8 mouse cellular contexts compared by ENCODE assay signal in genomic region chr10:82858691-82859532, GRCm38 (mm10). TPM values are rescaled to one million over a fixed set of nuclear protein-coding genes. Genes with fewer than 3 reads are reported as not detected.
A peak's percentile ranks its signal among the peaks of the same experiment; 100 is the strongest.
DNase-seq lines count a peak whose midpoint lies in the region; ATAC-seq and TF ChIP-seq lines count a peak whose summit lies in the region.

No protein-coding gene starts in this region.

- no peaks in the 10 kb centered on the region for H3K9me3 ChIP-seq in heart, embryonic 15.5 days (replicated peaks)
- H3K9me3 ChIP-seq in liver, embryonic 14.5 days (ENCODE audit: control insufficient read depth, low read length): no peaks in the 10 kb centered on the region
- no peaks in the 10 kb centered on the region for H3K9me3 ChIP-seq in neural tube, embryonic 11.5 days (ENCODE audit: control insufficient read depth, low read length)
- no peaks in the 10 kb centered on the region for H3K9me3 ChIP-seq in stomach, postnatal 0 days (ENCODE audit: control insufficient read depth, low read length)

- H3K36me3 ChIP-seq in heart, embryonic 15.5 days: peaks cover 5% of the 10 kb centered on the region
- H3K36me3 ChIP-seq in liver, embryonic 14.5 days (replicated peaks; ENCODE audit: control insufficient read depth, insufficient read depth, low read depth): peaks cover 5% of the 10 kb centered on the region
- peaks cover 2% of the 10 kb centered on the region for H3K36me3 ChIP-seq in neural tube, embryonic 11.5 days (ENCODE audit: control insufficient read depth, insufficient read depth, low read length)
- H3K36me3 ChIP-seq in stomach, postnatal 0 days (ENCODE audit: control insufficient read depth, insufficient read depth, low read length): no peaks in the 10 kb centered on the region; the same call in 1 of the 2 replicates

- no peaks in the 10 kb centered on the region for H3K27me3 ChIP-seq in heart, embryonic 15.5 days
- H3K27me3 ChIP-seq in liver, embryonic 14.5 days (ENCODE audit: control insufficient read depth, insufficient read depth, low read length): no peaks in the 10 kb centered on the region
- no peaks in the 10 kb centered on the region; the same call in 1 of the 2 replicates for H3K27me3 ChIP-seq in neural tube, embryonic 11.5 days (ENCODE audit: control insufficient read depth, insufficient read depth, low read length)
- no peaks in the 10 kb centered on the region for H3K27me3 ChIP-seq in stomach, postnatal 0 days (ENCODE audit: control insufficient read depth, insufficient read depth, low read length)

- under 1% methylated on average over 49 of the region's 49 CpGs for WGBS in heart, embryonic 15.5 days
- WGBS in liver, embryonic 14.5 days (ENCODE audit: insufficient replicate concordance): under 1% methylated on average over 49 of the region's 49 CpGs
- under 1% methylated on average over 49 of the region's 49 CpGs for WGBS in neural tube, embryonic 11.5 days
- WGBS in stomach, postnatal 0 days: under 1% methylated on average over 49 of the region's 49 CpGs

- peak; percentile 92 for DNase-seq in c-Kit-negative CD71-positive TER-119-positive erythroid progenitor cells, embryonic 14.5 days (ENCODE audit: low read depth, low spot score)
- peak; percentile 92 for DNase-seq in fibroblast of lung, adult 2 months (ENCODE audit: low read depth)
- peak; percentile 94 to 98 for DNase-seq in kidney, postnatal 25 days
- DNase-seq in liver, embryonic 14.5 days (ENCODE audit: low read depth in 3 of 3, low spot score in 3 of 3): peak; percentile 90 to 93 (median 90)
- peak; percentile 91 for DNase-seq in neural tube, embryonic 11.5 days (ENCODE audit: low spot score)
- peak; percentile 93 for DNase-seq in stomach, postnatal 0 days (ENCODE audit: low spot score)

- H3K4me2 ChIP-seq in heart, embryonic 15.5 days: peak overlapping the region; percentile 76
- H3K4me2 ChIP-seq in liver, embryonic 14.5 days (ENCODE audit: low read depth): peak overlapping the region; percentile 87
- peak overlapping the region; percentile 62 for H3K4me2 ChIP-seq in neural tube, embryonic 11.5 days (ENCODE audit: low read depth)
- peak overlapping the region; percentile 82 for H3K4me2 ChIP-seq in stomach, postnatal 0 days (replicated peaks; ENCODE audit: low read depth)

- H3K4me1 ChIP-seq in heart, embryonic 15.5 days (replicated peaks): peaks cover 36% of the 10 kb centered on the region
- H3K4me1 ChIP-seq in liver, embryonic 14.5 days (replicated peaks; ENCODE audit: control insufficient read depth in 2 of 2, insufficient read depth in 2 of 2, low read length in 1 of 2): peaks cover 5 to 17% of the 10 kb centered on the region in 2 experiments
- peaks cover 9% of the 10 kb centered on the region for H3K4me1 ChIP-seq in neural tube, embryonic 11.5 days (ENCODE audit: control insufficient read depth, insufficient read depth, low read length)
- 0 out of 2 replicates have a peak, but pooled peaks cover under 1% of the 10 kb centered on the region for H3K4me1 ChIP-seq in stomach, postnatal 0 days (replicated peaks; ENCODE audit: control insufficient read depth, insufficient read depth)

- ATAC-seq in CD4-positive, CD25-positive, alpha-beta regulatory T cell, adult 4 months: peak; percentile 82
- ATAC-seq in heart, embryonic 15.5 days (replicated peaks; ENCODE audit: insufficient number of reproducible peaks, insufficient read depth, low FRiP score, low read depth): peak; percentile 85
- peak; percentile 85 for ATAC-seq in liver, embryonic 14.5 days (ENCODE audit: insufficient read depth)
- ATAC-seq in neural tube, embryonic 11.5 days (ENCODE audit: insufficient read depth, low FRiP score, low TSS enrichment): peak; percentile 82
- peak; percentile 90 for ATAC-seq in stomach, postnatal 0 days (ENCODE audit: low FRiP score, low TSS enrichment)

- H3K9ac ChIP-seq in heart, embryonic 15.5 days: peak overlapping the region; percentile 72
- peak overlapping the region; percentile 95 for H3K9ac ChIP-seq in liver, embryonic 14.5 days (replicated peaks)
- H3K9ac ChIP-seq in neural tube, embryonic 11.5 days (ENCODE audit: low read length): peak overlapping the region; percentile 77
- peak overlapping the region; percentile 78 for H3K9ac ChIP-seq in stomach, postnatal 0 days (ENCODE audit: low read length)

- peak overlapping the region; percentile 94 for H3K27ac ChIP-seq in heart, embryonic 15.5 days
- peak overlapping the region; percentile 86 for H3K27ac ChIP-seq in liver, embryonic 14.5 days
- H3K27ac ChIP-seq in neural tube, embryonic 11.5 days (ENCODE audit: low read depth, low read length): peak overlapping the region; percentile 83
- peak overlapping the region; percentile 96 for H3K27ac ChIP-seq in stomach, postnatal 0 days (replicated peaks)

- no peak for TF ChIP-seq CTCF in liver, embryonic 14.5 days (IDR thresholded peaks at IDR 0.05; ENCODE audit: low read depth)
- TF ChIP-seq CTCF in stomach, postnatal 0 days (IDR thresholded peaks at IDR 0.05; ENCODE audit: low read depth): 0 out of 2 replicates have a peak, but pooled peaks have one; percentile 15

- TF ChIP-seq EP300 in liver, embryonic 14.5 days (IDR thresholded peaks at IDR 0.05; ENCODE audit: low read depth): peak; percentile 59
- TF ChIP-seq EP300 in stomach, postnatal 0 days (optimal IDR thresholded peaks at IDR 0.05): no peak

- H3K4me3 ChIP-seq in heart, embryonic 15.5 days: peak overlapping the region; percentile 79
- H3K4me3 ChIP-seq in liver, embryonic 14.5 days (ENCODE audit: insufficient read depth in 1 of 2, low read depth in 2 of 2, low read length in 2 of 2): peak overlapping the region; percentile 71 to 87
- peak overlapping the region; percentile 68 for H3K4me3 ChIP-seq in neural tube, embryonic 11.5 days (ENCODE audit: low read depth, low read length)
- peak overlapping the region; percentile 72 for H3K4me3 ChIP-seq in stomach, postnatal 0 days (ENCODE audit: low read depth, low read length)

RNA-seq across cellular contexts. Expression of gene Eid3, which starts 7.5 kb away (rescaled TPM):
- under 1 TPM; 0.58 to 0.98 TPM for polyA plus RNA-seq in CD4-positive, CD25-positive, alpha-beta regulatory T cell, adult 4 months (2017; shearing (Covaris generic))
- 0.15 and 0.42 TPM in 2 replicates for polyA plus RNA-seq in heart, embryonic 15.5 days (2015; fragmentation: Nextera tagmentation; extraction: Ambion mirVana)
- polyA plus RNA-seq in liver, embryonic 14.5 days (2012; rRNA removed): 0.17 and 0.33 TPM in 2 replicates
- polyA plus RNA-seq in liver, embryonic 14.5 days (2014; fragmentation: Nextera tagmentation; extraction: Ambion mirVana): 0.10 TPM in 1 of 2 replicates, not detected in the other
- polyA plus RNA-seq in neural tube, embryonic 11.5 days (2014; fragmentation: Nextera tagmentation; extraction: Ambion mirVana): 0.43 and 0.64 TPM in 2 replicates
- 0.36 and 0.38 TPM in 2 replicates for polyA plus RNA-seq in stomach, postnatal 0 days (2015; fragmentation: Nextera tagmentation; extraction: Ambion mirVana)

RNA-seq across cellular contexts. Expression of gene Txnrd1, which starts 25.2 kb away (rescaled TPM):
- 10 to 100 TPM; 17.5 to 20.6 TPM for polyA plus RNA-seq in CD4-positive, CD25-positive, alpha-beta regulatory T cell, adult 4 months (2017; shearing (Covaris generic))
- 53.6 and 64.9 TPM in 2 replicates for polyA plus RNA-seq in heart, embryonic 15.5 days (2015; fragmentation: Nextera tagmentation; extraction: Ambion mirVana)
- 23.5 and 33.6 TPM in 2 replicates for polyA plus RNA-seq in liver, embryonic 14.5 days (2012; rRNA removed)
- polyA plus RNA-seq in liver, embryonic 14.5 days (2014; fragmentation: Nextera tagmentation; extraction: Ambion mirVana): 44.6 and 53.1 TPM in 2 replicates
- polyA plus RNA-seq in neural tube, embryonic 11.5 days (2014; fragmentation: Nextera tagmentation; extraction: Ambion mirVana): 191 and 203 TPM in 2 replicates
- polyA plus RNA-seq in stomach, postnatal 0 days (2015; fragmentation: Nextera tagmentation; extraction: Ambion mirVana): 61.9 TPM in 2 replicates

Comparison
In these comparisons a context has a peak if more than half of its experiments do, and no peak if none do; other contexts are left out.
1. Peak in every context shown above with its lines: DNase-seq, ATAC-seq, H3K4me3 ChIP-seq and H3K27ac ChIP-seq.